Mouse (Mus musculus) embryonic facial prominence, embryonic 10.5 days (tissue): ENCODE measurements at regions not wholly inside any gene's neighbourhood (a gene's known extent, or its start where the extent isn't known, plus 50 kb on each side); places are given as distances from the start of the nearest gene placed in this dataset.

Experiments used
- DNase-seq: peaks from one replicate; pipeline ENCODE4 v3.0.0-alpha.2; 2017; ENCODE audit warnings: low spot score
- H3K27ac ChIP-seq: fragments of 300-500 bp; sonication (generic); replicated peaks from 2 replicates; pipeline ENCODE4 v1.5.1; 2016; ENCODE audit warnings: mild to moderate bottlenecking
- H3K27me3 ChIP-seq: fragments of 300-500 bp; sonication (generic); replicated peaks from 2 replicates; pipeline ENCODE4 v1.6.1; 2016; ENCODE audit warnings: low read depth, mild to moderate bottlenecking; ENCODE audit not compliant: poor library complexity, severe bottlenecking
- H3K36me3 ChIP-seq: fragments of 300-500 bp; sonication (generic); replicated peaks from 2 replicates; pipeline ENCODE4 v1.6.1; 2016; ENCODE audit warnings: mild to moderate bottlenecking, moderate library complexity
- H3K4me1 ChIP-seq: fragments of 300-500 bp; sonication (generic); 2 replicates; pipeline ENCODE4 v1.6.1; 2016
- H3K4me3 ChIP-seq: fragments of 300-500 bp; sonication (generic); 2 replicates; pipeline ENCODE4 v1.5.1; 2016; ENCODE audit warnings: mild to moderate bottlenecking, moderate library complexity
- H3K9me3 ChIP-seq: fragments of 300-500 bp; sonication (generic); 2 replicates; pipeline ENCODE4 v1.6.1; 2016; ENCODE audit warnings: mild to moderate bottlenecking
- WGBS: fragments of 180-500 bp; shearing (Covaris S2); methylation state at CpG from one replicate; pipeline ENCODE4 v1.1.7; 2016; 5-methylcytosine and 5-hydroxymethylcytosine counted together

DNA sequence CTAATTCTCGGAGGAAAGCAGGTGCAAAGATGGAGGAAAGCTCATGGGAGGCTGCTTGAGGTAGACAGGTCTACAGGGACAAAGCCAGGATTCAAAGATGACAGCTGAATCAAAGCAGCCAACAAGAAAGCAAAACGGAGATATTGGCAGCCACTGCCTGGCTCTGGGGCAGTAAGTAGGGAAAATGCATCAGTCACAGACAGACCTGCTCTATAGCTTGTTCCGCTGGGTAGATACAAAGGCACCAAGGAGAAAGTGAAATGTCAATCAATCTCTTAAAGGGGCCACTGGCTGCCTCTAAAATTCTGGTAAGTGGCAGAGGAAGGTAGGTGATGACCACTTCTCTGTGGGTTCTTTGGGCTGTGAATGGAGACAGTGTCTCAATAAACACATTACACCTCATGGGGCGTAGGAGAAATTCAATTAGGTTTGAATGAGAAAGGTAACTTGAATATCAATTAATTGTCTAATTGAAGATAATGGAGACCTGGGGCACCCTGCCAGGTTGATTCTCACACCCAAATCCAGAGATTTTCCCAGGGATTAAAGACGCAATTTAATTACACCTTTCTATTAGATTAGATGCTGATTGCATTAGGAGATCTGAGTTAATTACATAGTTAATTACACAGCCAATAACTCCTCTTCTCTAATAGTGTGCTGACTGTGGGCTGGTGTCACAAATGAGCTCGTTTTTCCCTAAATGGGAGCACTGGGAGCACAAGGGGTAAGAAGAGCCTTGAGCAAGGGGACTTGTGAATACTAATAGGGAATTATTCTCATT, 555.1 kb downstream of the Gm9195 start:
- H3K27ac ChIP-seq = no peak overlapping the region
- WGBS = 43% methylated on average over 6 of the region's 6 CpGs
- DNase-seq = no peak
- no peaks in the 10 kb centered on the region for H3K9me3 ChIP-seq
- H3K36me3 ChIP-seq = no peaks in the 10 kb centered on the region
- no peaks in the 10 kb centered on the region for H3K27me3 ChIP-seq
- H3K4me3 ChIP-seq = no peak overlapping the region
- no peaks in the 10 kb centered on the region for H3K4me1 ChIP-seq

DNA sequence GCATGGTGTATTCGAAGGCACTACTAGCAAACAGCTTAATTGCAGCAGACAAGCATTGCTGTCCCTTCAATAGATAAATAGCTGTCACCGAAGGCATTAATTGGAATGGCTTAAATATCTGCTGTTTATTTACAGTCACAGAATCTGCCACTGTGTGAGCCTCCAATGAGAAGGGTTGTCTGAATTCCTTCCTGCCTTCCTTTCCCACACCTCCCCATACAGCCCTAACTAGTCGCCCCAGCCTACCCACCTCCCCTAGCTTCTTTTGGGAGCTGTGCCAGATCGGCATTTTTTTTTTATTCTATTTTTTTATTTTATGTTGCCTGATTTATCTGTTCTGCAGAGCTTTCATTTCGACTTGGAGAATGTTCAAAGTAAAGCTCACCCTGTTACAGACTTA, 575.7 kb downstream of the Gm9195 start:
- DNase-seq = no peak
- Histone ChIP-seq H3K36me3 (no peaks in the 10 kb centered on the region), H3K4me3 (no peak overlapping the region), H3K27ac (no peak overlapping the region), H3K9me3 (no peaks in the 10 kb centered on the region), H3K4me1 (no peaks in the 10 kb centered on the region), H3K27me3 (no peaks in the 10 kb centered on the region)
- WGBS = 71% methylated on average over 5 of the region's 5 CpGs

DNA sequence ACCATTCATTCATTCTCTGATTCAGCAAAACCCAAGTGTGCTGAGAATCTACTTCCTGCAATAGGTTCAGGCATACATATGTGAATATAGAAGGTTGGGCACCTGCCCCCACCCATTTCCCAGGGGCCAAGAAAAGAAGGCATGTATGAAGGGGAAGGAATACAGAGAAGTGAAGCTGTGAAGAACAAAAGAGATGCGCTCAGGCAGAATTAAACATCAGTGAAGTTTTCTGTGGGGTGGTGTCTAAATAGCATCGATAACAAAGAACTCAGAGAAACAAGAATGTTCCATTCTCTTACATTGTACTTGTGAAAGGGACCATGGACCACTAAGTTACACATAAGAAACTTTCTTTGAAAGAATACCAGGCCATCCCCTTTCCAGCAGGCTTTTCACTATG, 580.7 kb downstream of the Gm9195 start:
- no peak overlapping the region for H3K27ac ChIP-seq
- H3K27me3 ChIP-seq = no peaks in the 10 kb centered on the region
- WGBS = 85% methylated on average over 2 of the region's 2 CpGs
- H3K4me3 ChIP-seq = no peak overlapping the region
- DNase-seq = no peak
- no peaks in the 10 kb centered on the region for H3K4me1 ChIP-seq
- H3K36me3 ChIP-seq = no peaks in the 10 kb centered on the region
- no peaks in the 10 kb centered on the region for H3K9me3 ChIP-seq

DNA sequence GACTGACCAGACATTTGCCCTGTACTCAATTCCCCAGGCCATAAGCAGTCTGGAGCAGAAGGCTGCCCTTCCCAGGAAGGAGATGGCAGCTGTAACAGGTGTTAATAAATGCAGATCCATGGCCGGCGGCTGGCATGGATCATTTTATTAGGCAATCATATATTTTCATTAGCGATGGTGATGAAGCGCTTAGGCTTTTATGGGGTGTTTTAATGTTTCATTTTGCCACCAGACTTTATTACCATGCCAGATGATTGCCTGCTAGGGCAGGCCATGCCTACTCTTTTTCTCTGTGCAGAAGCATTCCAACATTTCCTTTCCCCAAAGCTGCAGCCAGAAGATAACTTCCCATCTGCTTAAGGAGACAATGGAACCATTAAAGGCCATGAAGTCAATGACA, 596.2 kb downstream of the Gm9195 start:
- no peak overlapping the region for H3K4me3 ChIP-seq
- H3K36me3 ChIP-seq = no peaks in the 10 kb centered on the region
- no peaks in the 10 kb centered on the region for H3K4me1 ChIP-seq
- 95% methylated on average over 4 of the region's 4 CpGs for WGBS
- no peak overlapping the region for H3K27ac ChIP-seq
- DNase-seq = no peak
- H3K27me3 ChIP-seq = no peaks in the 10 kb centered on the region
- no peaks in the 10 kb centered on the region for H3K9me3 ChIP-seq

DNA sequence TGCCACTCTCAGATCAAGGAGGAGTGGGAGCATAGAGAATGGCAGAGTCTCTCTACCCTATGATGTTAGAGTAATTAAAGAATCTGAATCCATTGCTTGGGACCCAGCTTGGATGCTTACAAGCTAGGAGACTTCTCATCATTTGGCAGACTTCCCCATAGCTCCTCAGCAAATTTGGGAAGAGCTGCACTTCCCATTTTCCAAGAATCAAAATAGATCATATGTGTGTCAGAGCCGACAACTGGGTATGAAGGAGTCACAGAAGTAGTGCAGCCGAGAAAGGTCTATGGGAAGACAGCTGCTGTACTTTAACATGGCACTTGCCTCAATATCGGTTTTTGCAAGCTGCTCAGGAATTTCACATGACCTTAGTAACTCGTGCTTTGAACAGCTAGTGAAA, 596.8 kb downstream of the Gm9195 start:
- WGBS = 90% methylated on average over 4 of the region's 4 CpGs
- Histone ChIP-seq H3K27me3 (no peaks in the 10 kb centered on the region), H3K4me3 (no peak overlapping the region), H3K27ac (no peak overlapping the region), H3K36me3 (no peaks in the 10 kb centered on the region), H3K9me3 (no peaks in the 10 kb centered on the region), H3K4me1 (no peaks in the 10 kb centered on the region)
- DNase-seq = no peak

DNA sequence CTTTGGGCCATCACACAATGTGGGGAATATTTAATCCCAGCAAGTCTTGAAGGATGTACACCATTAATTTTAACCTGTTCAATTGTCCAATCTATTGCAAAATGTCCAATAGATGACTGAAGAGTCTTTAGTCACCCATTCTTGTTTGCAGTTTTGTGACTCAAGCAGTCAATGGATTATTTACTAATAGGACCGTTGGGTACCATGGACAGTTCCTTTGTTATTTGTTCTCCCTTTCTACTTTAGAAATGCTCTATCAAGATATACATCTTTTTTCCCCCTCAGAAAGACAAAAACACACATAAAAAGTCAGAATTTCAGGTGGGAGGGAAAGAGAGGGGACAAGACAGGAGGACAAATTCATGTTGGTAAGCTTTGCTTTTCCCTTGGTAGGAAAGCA, 598.3 kb downstream of the Gm9195 start:
- Histone ChIP-seq H3K4me1 (no peaks in the 10 kb centered on the region), H3K4me3 (no peak overlapping the region), H3K9me3 (no peaks in the 10 kb centered on the region), H3K36me3 (no peaks in the 10 kb centered on the region), H3K27ac (no peak overlapping the region), H3K27me3 (no peaks in the 10 kb centered on the region)
- no peak for DNase-seq
- WGBS = 78% methylated on average over 1 of the region's 1 CpGs

DNA sequence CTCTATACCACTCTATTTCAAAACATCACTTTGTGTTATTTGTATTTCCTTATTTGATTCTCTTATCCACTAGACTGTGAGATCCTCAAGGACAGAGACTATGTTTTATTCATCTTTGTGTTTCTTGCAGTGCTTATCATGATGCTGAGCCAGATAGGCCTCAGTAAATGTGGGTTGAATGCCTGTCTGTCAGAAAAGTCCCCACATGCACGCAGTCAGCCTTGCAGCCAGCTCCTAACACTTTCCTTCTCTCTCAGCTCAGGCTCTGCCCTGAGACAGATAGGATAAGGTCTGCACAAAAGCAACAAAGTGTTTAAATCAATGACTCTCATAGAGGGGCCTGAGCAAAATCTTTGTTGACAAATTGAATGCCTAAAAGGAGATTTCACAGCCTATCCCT, 600.0 kb downstream of the Gm9195 start:
- Histone ChIP-seq H3K36me3 (no peaks in the 10 kb centered on the region), H3K27me3 (no peaks in the 10 kb centered on the region)

DNA sequence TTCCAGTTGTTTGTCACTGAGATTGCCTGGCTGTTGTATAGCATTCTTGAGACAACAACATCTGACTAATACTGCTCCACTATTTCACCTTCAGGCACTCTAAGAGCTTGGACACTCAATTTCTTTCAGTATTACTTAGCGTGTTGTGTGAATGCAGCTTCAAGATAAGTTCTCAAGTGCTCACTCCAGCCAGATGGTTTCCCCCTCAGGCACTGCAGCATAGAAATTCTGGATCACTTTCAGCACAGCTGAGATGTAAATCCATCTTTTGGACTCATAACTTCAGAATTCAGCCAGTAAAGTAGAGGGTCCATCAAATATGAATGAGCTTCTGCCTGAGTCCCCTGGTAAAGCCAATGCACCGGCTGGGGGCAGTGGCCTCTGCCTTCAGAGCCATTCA, 608.8 kb downstream of the Gm9195 start:
- Histone ChIP-seq H3K27me3 (no peaks in the 10 kb centered on the region), H3K4me3 (no peak overlapping the region), H3K27ac (no peak overlapping the region), H3K36me3 (no peaks in the 10 kb centered on the region), H3K9me3 (no peaks in the 10 kb centered on the region), H3K4me1 (no peaks in the 10 kb centered on the region)
- DNase-seq = no peak
- WGBS = 90% methylated on average over 2 of the region's 2 CpGs

More for the DNA sequence above, 600.0 kb downstream of the Gm9195 start:
- 80% methylated on average over 1 of the region's 1 CpGs for WGBS
- H3K9me3 ChIP-seq = no peaks in the 10 kb centered on the region
- H3K27ac ChIP-seq = no peak overlapping the region
- H3K4me3 ChIP-seq = no peak overlapping the region
- no peaks in the 10 kb centered on the region for H3K4me1 ChIP-seq
- DNase-seq = no peak

DNA sequence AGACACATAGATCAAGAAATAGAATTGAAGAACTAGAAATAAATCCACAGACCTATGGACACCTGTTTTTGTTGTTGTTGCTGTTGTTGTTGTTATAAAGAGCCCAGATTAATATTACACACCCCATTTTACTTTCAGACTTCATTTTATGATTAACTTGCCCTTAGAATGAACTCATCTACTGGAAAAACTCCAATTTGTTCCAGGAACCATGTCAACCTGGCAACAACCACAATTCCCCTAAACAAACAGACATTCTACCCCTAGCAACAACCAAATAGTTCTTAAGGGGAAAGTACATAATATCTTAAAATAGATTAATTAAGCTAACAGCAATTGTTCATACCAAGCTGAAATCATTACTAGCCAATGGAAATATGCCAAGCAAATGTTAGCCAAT, 646.1 kb downstream of the Gm9195 start:
- Histone ChIP-seq H3K4me3 (no peak overlapping the region), H3K27me3 (no peaks in the 10 kb centered on the region), H3K36me3 (no peaks in the 10 kb centered on the region), H3K27ac (no peak overlapping the region), H3K4me1 (no peaks in the 10 kb centered on the region), H3K9me3 (no peaks in the 10 kb centered on the region)
- DNase-seq = no peak

DNA sequence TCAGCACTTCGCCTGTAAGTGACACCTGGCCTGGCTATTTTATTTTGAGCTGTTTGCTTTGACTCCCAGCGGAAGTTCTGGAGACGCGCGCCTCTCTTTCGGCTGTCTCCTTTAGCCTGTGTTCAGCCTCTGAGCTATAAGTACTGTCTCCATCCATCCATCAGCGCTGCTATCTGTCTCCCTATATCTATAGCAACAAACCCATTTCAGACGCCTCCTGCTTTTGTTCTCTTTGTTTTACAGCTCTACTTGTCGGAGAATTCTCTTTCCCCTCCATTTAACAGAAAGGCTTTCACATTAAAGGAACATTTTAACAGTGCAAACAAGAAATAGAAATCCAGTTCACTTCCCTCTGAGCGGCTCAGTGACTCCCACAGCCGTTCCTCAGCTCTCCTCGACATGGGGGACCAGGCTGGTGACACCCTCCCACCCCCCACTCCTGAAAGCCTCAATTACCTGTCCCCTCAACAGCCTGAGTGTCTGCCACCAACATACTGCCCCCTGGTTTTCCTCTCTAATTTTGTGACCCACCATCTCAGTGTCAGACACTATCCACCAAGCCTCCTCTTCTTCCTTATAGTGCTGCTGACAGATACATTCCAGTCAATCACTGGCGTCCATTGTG, 682.7 kb downstream of the Gm9195 start:
- H3K36me3 ChIP-seq = no peaks in the 10 kb centered on the region
- H3K27ac ChIP-seq = no peak overlapping the region
- WGBS = 70% methylated on average over 13 of the region's 13 CpGs
- DNase-seq = no peak
- H3K4me3 ChIP-seq = no peak overlapping the region
- H3K9me3 ChIP-seq = 0 out of 2 replicates have a peak, but pooled peaks cover under 1% of the 10 kb centered on the region
- H3K27me3 ChIP-seq = no peaks in the 10 kb centered on the region
- H3K4me1 ChIP-seq = no peaks in the 10 kb centered on the region

DNA sequence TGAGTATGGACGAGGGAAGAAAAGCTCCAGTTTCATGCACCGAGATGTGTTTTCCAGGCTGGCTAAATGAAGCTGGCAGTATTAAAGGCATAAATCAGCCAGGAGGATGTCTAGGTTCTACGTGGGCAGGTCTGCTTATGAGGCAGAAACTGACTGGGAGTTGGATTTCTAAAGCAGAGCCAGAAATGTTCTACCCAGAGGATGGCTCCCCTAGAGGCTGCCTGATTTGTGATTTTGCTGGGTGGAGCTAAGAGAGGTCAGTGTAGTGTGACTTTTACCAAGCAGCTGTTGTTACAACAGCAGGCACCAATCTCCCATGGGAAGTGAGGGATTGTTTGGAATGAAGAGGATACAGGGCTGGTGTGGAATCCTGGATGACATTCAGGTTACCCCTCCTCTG, 686.0 kb downstream of the Gm9195 start:
- Histone ChIP-seq H3K4me3 (no peak overlapping the region), H3K9me3 (0 out of 2 replicates have a peak, but pooled peaks cover 2% of the 10 kb centered on the region), H3K36me3 (no peaks in the 10 kb centered on the region), H3K4me1 (no peaks in the 10 kb centered on the region), H3K27ac (no peak overlapping the region), H3K27me3 (no peaks in the 10 kb centered on the region)
- WGBS = 83% methylated on average over 3 of the region's 3 CpGs
- DNase-seq = no peak

DNA sequence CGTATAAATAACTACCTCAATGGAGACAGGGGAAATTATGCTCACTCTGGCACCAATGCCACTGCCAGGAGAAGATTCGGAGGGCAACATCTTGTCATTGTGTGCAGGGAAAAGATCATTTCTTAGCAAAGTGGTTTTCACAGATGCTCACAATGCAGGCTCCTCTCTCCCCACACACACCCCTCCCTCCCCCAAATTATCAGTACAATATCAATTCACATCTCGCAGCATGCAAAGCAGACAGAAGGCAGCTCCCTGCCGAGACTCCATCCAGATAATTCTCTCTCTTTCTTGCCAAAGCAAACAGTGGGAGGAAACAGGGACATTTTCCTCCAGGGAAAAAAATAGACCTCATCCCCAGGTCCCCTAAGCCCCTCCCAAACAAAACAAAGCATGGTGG, 691.8 kb downstream of the Gm9195 start:
- Histone ChIP-seq H3K36me3 (no peaks in the 10 kb centered on the region), H3K4me3 (no peak overlapping the region), H3K4me1 (no peaks in the 10 kb centered on the region), H3K27ac (no peak overlapping the region), H3K27me3 (no peaks in the 10 kb centered on the region), H3K9me3 (0 out of 2 replicates have a peak, but pooled peaks cover 2% of the 10 kb centered on the region)
- WGBS = 69% methylated on average over 4 of the region's 4 CpGs
- no peak for DNase-seq

DNA sequence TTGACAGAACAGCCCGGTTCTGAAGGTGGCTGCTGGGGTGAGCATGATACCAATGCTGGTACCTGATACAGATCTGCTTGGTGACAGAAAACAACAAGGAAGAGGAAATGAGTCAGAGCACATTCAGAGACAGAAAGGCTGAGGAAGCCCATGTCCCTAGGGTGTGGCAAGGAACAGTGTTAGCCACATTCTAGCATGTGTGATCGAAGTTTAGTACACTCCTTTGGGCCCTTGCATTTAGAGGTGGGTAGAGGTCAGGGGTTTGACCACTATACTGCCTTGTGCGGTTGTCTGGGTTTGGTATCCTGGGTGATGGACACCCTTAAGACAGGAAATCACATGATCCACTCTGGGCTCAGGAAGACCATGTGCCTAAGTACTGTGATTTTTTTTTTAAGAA, 695.9 kb downstream of the Gm9195 start:
- no peaks in the 10 kb centered on the region for H3K9me3 ChIP-seq
- H3K36me3 ChIP-seq = no peaks in the 10 kb centered on the region
- no peak overlapping the region for H3K27ac ChIP-seq
- no peaks in the 10 kb centered on the region for H3K27me3 ChIP-seq
- no peaks in the 10 kb centered on the region for H3K4me1 ChIP-seq
- H3K4me3 ChIP-seq = no peak overlapping the region
- no peak for DNase-seq
- WGBS = 85% methylated on average over 3 of the region's 3 CpGs
